ENCODE assay signal across 31 mouse cellular contexts in genomic region chr15:100178487-100178886, GRCm38 (mm10). TPM values are rescaled to one million over a fixed set of nuclear protein-coding genes. Genes with fewer than 3 reads are reported as not detected.
DNase-seq lines count a peak whose midpoint lies in the region; ATAC-seq and TF ChIP-seq lines count a peak whose summit lies in the region.
"Had no signal": no experiment of that assay in that cellular context is flagged by ENCODE, and none has a peak within 500 bp of the region (broad histone marks: within the 10 kb centered on the region; RNA-seq: fewer than 3 reads in every experiment).

No protein-coding gene starts in this region.

- H3K36me3 ChIP-seq in heart, embryonic 12.5 days, result peaks cover 71% of the 10 kb centered on the region
- H3K36me3 ChIP-seq in heart, embryonic 15.5 days, result peaks cover 62% of the 10 kb centered on the region
- peaks cover 43% of the 10 kb centered on the region for H3K36me3 ChIP-seq in liver, postnatal 0 days (replicated peaks; ENCODE audit: insufficient read depth, low read length)
- peaks cover 69% of the 10 kb centered on the region for H3K36me3 ChIP-seq in liver, embryonic 12.5 days

- no peaks in the 10 kb centered on the region for H3K9me3 ChIP-seq in heart, embryonic 12.5 days (replicated peaks)
- H3K9me3 ChIP-seq in heart, embryonic 15.5 days (replicated peaks), result no peaks in the 10 kb centered on the region
- no peaks in the 10 kb centered on the region for H3K9me3 ChIP-seq in liver, postnatal 0 days (ENCODE audit: low read length)
- H3K9me3 ChIP-seq in liver, embryonic 12.5 days (replicated peaks), result no peaks in the 10 kb centered on the region
- H3K9me3 ChIP-seq: embryonic facial prominence, embryonic 10.5 days; embryonic facial prominence, embryonic 13.5 days; forebrain, embryonic 12.5 days; forebrain, embryonic 15.5 days; G1E had no signal

- no peak for DNase-seq in frontal cortex, postnatal 36 days (ENCODE audit: low spot score in 2 of 2)
- DNase-seq in heart, postnatal 10 days, result no peak
- DNase-seq in heart, postnatal 14 days, result no peak
- DNase-seq in liver, postnatal 0 days, result no peak
- DNase-seq: adrenal gland, postnatal 10 days; adrenal gland, postnatal 36 days; B cell, adult 2 months; cerebellum, adult 18-20 months; cerebellum, postnatal 10 days; cerebellum, postnatal 36 days; embryo, embryonic 11 days; gastrocnemius, postnatal 25 days; heart, postnatal 36 days; kidney, adult 18-20 months; kidney, adult 9 months had no signal

- no peak for TF ChIP-seq CTCF in liver, postnatal 0 days (IDR thresholded peaks at IDR 0.05; ENCODE audit: low read depth)

- H3K9ac ChIP-seq in heart, embryonic 12.5 days, result no peak overlapping the region
- H3K9ac ChIP-seq in heart, embryonic 15.5 days, result no peak overlapping the region
- H3K9ac ChIP-seq in liver, postnatal 0 days (replicated peaks), result no peak overlapping the region
- no peak overlapping the region for H3K9ac ChIP-seq in liver, embryonic 12.5 days
- H3K9ac ChIP-seq: embryonic facial prominence, embryonic 13.5 days; forebrain, embryonic 12.5 days; forebrain, embryonic 15.5 days had no signal

- 0 out of 2 replicates have a peak, but pooled peaks have one; percentile 16 for ATAC-seq in frontal cortex, adult (ENCODE audit: low TSS enrichment)
- ATAC-seq in heart, embryonic 12.5 days (ENCODE audit: insufficient number of reproducible peaks, low FRiP score), result no peak
- no peak for ATAC-seq in heart, embryonic 15.5 days (replicated peaks; ENCODE audit: insufficient number of reproducible peaks, insufficient read depth, low FRiP score, low read depth)
- ATAC-seq in liver, postnatal 0 days, result peak; percentile 38
- ATAC-seq in liver, embryonic 12.5 days, result no peak
- ATAC-seq: forebrain, embryonic 15.5 days; hindbrain, postnatal 0 days; inflammation-experienced regulatory T-cells, adult 6 months; intestine, embryonic 16.5 days; Patski had no signal

- no peak overlapping the region for H3K4me2 ChIP-seq in heart, embryonic 12.5 days
- no peak overlapping the region for H3K4me2 ChIP-seq in heart, embryonic 15.5 days
- H3K4me2 ChIP-seq in liver, postnatal 0 days (ENCODE audit: low read depth, low read length), result no peak overlapping the region
- H3K4me2 ChIP-seq in liver, embryonic 12.5 days, result no peak overlapping the region
- H3K4me2 ChIP-seq: embryonic facial prominence, embryonic 13.5 days; forebrain, embryonic 12.5 days; forebrain, embryonic 15.5 days; hindbrain, embryonic 14.5 days had no signal

- no peaks in the 10 kb centered on the region for H3K27me3 ChIP-seq in heart, embryonic 12.5 days (replicated peaks)
- no peaks in the 10 kb centered on the region for H3K27me3 ChIP-seq in heart, embryonic 15.5 days
- H3K27me3 ChIP-seq in liver, postnatal 0 days (ENCODE audit: insufficient read depth, low read length), result no peaks in the 10 kb centered on the region
- H3K27me3 ChIP-seq in liver, embryonic 12.5 days (replicated peaks), result no peaks in the 10 kb centered on the region
- H3K27me3 ChIP-seq: CH12.LX; embryonic facial prominence, embryonic 13.5 days; forebrain, embryonic 12.5 days; forebrain, embryonic 15.5 days; Patski had no signal

- no peak overlapping the region for H3K4me3 ChIP-seq in heart, embryonic 12.5 days
- no peak overlapping the region for H3K4me3 ChIP-seq in heart, embryonic 15.5 days
- no peak overlapping the region for H3K4me3 ChIP-seq in liver, postnatal 0 days (ENCODE audit: low read depth, low read length)
- no peak overlapping the region for H3K4me3 ChIP-seq in liver, embryonic 12.5 days
- H3K4me3 ChIP-seq: embryonic facial prominence, embryonic 10.5 days; embryonic facial prominence, embryonic 13.5 days; erythroblast, embryonic 14.5 days; forebrain, embryonic 12.5 days; forebrain, embryonic 15.5 days had no signal

- no peak for TF ChIP-seq EP300 in liver, postnatal 0 days (IDR thresholded peaks at IDR 0.05; ENCODE audit: low read depth)

- intact Hi-C loops in heart, postnatal 10 days (cut with DNase I), result no loop called here
- intact Hi-C loops in heart, postnatal 14 days (cut with DNase I), result no loop called here

- H3K4me1 ChIP-seq in heart, embryonic 12.5 days (replicated peaks), result peaks cover 21% of the 10 kb centered on the region
- H3K4me1 ChIP-seq in heart, embryonic 15.5 days (replicated peaks), result peaks cover 18% of the 10 kb centered on the region
- H3K4me1 ChIP-seq in liver, postnatal 0 days (ENCODE audit: insufficient read depth), result peaks cover 3% of the 10 kb centered on the region; the same call in 1 of the 2 replicates
- H3K4me1 ChIP-seq in liver, embryonic 12.5 days, result no peaks in the 10 kb centered on the region
- H3K4me1 ChIP-seq: embryonic facial prominence, embryonic 10.5 days; embryonic facial prominence, embryonic 13.5 days; forebrain, embryonic 12.5 days; forebrain, embryonic 15.5 days had no signal

- H3K27ac ChIP-seq in heart, embryonic 12.5 days (ENCODE audit: poor library complexity, severe bottlenecking), result peak overlapping the region; percentile 17; the same call in 1 of the 2 replicates
- peak overlapping the region; percentile 51 for H3K27ac ChIP-seq in heart, embryonic 15.5 days
- peak overlapping the region; percentile 48 for H3K27ac ChIP-seq in liver, postnatal 0 days (ENCODE audit: low read depth)
- H3K27ac ChIP-seq in liver, embryonic 12.5 days, result no peak overlapping the region
- H3K27ac ChIP-seq: embryonic facial prominence, embryonic 10.5 days; embryonic facial prominence, embryonic 13.5 days; forebrain, embryonic 12.5 days; forebrain, embryonic 15.5 days; hindbrain, embryonic 14.5 days; hindbrain, postnatal 0 days had no signal

- 49% methylated on average over 7 of the region's 7 CpGs for WGBS in heart, embryonic 12.5 days
- WGBS in heart, embryonic 15.5 days, result 44% methylated on average over 7 of the region's 7 CpGs
- WGBS in liver, postnatal 0 days (ENCODE audit: insufficient replicate concordance), result 55% methylated on average over 7 of the region's 7 CpGs
- 70% methylated on average over 7 of the region's 7 CpGs for WGBS in liver, embryonic 12.5 days (ENCODE audit: insufficient replicate concordance)

RNA-seq across cellular contexts. Expression of gene Atf1, which starts 49.1 kb away (rescaled TPM):
- 35.8 and 38.1 TPM in 2 replicates for polyA plus RNA-seq in heart, embryonic 12.5 days (2016; fragmentation: Nextera tagmentation; extraction: Ambion mirVana)
- total RNA-seq in heart, postnatal 10 days (2021), result 10 to 100 TPM; 45.8 to 52.5 TPM
- polyA plus RNA-seq in heart, embryonic 15.5 days (2015; fragmentation: Nextera tagmentation; extraction: Ambion mirVana), result 37.9 and 39.2 TPM in 2 replicates
- 10 to 100 TPM; 44.0 to 48.4 TPM for total RNA-seq in heart, postnatal 14 days (2021)
- 23.5 and 24.4 TPM in 2 replicates for polyA plus RNA-seq in liver, postnatal 0 days (2015; fragmentation: Nextera tagmentation; extraction: Ambion mirVana)
- 55.0 and 57.6 TPM in 2 replicates for polyA plus RNA-seq in liver, embryonic 12.5 days (2016; fragmentation: Nextera tagmentation; extraction: Ambion mirVana)

Comparison
In these comparisons a context has a peak if more than half of its experiments do, and no peak if none do; other contexts are left out.
1. ATAC-seq: peak in frontal cortex, adult (single experiment) and liver, postnatal 0 days (single experiment); none in heart, embryonic 12.5 days (single experiment), heart, embryonic 15.5 days (single experiment) and liver, embryonic 12.5 days (single experiment).